Mouse (Mus musculus) lung, postnatal 25 days (tissue): ENCODE measurements around the gene Dgkh.

Experiments
- DNase-seq: peaks from one replicate; pipeline ENCODE4 v3.0.0; 2022; ENCODE audit warnings: low spot score

Dgkh gene

GRCm38 (mm10) chr14:78674606-78675005 lies 58.0 kb downstream of the Dgkh start:
- DNase-seq = no peak

DNA sequence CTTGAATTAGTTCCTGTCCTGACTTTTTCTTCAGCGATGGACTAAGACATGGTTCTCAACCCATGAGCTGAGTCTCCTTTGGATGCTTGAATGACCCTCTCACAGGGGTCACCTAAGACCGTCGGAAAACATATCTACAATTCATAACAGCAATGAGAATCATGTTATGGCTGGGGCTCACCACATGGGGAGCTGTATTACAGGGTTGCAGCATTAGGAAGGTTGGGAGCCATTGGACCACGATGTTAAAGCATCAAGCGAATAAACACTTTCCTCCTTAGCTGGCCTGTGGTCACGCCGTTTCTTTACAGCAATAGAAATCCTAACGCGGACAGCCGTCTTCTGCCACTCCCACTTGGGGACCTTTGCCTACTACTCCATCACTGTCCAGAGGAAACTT lies 62.6 kb downstream of the Dgkh start:
- no peak for DNase-seq

DNA sequence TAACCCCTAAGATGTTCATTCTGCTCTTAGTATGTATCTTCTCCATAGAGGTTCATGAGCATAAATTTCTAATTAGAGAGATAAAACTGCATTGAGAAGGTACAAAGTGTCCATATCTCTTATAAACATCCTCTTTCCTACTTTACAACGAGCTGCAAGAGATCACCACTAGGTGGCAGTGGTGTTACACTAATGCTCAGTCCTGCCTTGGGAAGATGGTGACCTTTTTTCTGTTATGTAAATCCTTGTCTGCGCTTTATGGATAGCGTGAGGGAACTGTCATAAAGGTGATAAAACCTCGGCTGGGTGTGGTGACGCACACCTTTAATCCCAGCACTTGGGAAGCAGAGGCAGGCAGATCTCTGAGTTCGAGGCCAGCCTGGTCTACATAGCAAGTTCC lies 64.3 kb downstream of the Dgkh start:
- DNase-seq = peak; percentile 86

DNA sequence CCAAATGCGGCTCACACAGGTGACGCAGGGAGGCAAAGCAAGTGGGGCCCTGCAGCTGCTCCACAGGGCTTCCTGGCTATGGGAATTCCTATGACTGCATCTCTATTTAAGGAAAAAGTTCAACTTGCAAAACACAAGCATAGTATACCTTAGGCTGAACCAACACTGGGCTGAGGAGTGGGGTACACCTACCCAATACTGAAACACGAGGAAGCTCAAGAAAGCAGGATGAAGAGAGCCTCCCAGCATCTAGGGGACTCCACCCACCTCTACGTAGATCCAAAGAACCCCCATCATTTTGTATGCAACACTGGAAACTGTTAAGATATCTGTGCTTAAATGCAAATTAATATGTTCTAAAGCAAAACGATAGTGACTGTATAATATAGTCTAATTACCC lies 64.8 kb downstream of the Dgkh start:
- no peak for DNase-seq

DNA sequence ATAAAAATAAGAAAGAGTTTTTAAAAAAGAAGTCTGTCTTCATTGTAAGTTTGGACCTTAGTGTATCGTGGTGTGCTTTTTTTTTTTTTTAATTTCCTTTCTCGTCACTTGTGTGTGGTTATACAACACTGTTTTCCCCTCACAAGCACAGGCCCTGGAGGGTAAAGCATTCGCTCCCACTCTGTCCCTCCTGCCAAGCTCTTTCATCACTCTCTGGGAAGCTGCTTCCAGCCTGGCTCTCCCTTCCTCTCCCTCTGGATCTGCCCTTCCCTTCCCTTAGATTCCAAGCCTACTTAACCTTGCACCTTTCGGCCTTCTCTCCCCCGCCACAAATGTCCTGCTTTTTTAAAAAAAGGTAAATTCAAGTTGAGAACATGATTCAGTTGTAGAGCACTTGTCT lies 69.9 kb downstream of the Dgkh start:
- DNase-seq = peak; percentile 41

- no peak for DNase-seq
These were observed 71.1 kb downstream of the Dgkh start for GRCm38 (mm10) chr14:78661462-78661861.

DNA sequence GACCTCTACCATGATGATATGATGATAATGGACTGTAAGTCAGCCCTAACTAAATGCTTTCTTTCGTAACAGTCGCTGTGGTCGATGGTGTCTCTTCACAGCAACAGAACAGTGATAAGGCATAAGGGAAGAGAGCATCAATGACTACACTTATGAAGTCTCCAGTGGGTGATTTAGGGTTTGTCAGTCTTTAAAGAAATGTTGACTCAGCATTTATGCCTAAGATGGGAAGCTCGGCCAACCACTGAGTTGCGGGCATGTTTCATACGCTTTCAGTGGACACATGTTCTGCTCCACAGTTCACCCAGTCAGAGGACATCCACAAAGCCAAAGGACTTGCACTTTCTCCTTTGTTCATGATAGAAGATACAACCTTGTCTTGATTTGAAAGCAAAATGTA lies 73.9 kb downstream of the Dgkh start:
- no peak for DNase-seq

DNA sequence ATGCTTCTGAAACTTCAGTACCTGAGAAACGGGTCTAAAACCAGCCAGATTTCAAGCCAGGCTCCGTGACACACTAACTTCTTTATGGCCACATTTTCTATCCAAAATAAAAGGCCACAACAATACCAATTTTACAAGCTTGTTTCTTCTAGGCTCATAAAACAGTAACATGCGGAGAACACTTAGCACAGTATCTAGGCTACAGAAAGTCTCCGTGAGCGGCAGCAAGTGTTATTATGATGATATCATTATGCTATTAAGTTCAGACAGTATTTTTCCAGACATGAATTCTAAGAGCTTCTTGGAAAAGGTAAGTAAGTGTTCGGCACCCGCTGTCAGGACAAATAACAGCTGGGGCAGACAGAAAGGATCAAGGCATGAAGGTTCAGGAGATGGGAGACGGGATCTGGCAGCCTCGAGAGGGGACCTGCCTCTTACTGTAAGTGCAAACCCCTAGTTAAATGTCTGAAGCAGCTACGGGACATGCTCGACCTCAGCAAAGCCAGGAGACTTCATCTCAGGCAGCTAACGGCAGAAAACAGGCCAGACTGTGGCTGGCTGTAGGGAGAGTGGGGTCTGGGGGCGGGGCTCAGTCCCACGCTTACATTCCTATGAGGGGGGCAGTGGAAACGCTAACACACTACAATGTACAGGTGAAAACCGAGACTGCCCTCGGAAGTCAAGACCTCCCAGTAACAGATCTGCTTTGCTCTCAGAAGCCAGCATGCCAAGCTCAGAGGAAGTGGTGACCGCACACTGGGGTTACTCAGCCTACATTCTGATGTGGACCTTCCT lies 75.5 kb downstream of the Dgkh start:
- DNase-seq = no peak

GRCm38 (mm10) chr14:78654939-78655556 lies 77.5 kb downstream of the Dgkh start:
- DNase-seq = no peak

DNA sequence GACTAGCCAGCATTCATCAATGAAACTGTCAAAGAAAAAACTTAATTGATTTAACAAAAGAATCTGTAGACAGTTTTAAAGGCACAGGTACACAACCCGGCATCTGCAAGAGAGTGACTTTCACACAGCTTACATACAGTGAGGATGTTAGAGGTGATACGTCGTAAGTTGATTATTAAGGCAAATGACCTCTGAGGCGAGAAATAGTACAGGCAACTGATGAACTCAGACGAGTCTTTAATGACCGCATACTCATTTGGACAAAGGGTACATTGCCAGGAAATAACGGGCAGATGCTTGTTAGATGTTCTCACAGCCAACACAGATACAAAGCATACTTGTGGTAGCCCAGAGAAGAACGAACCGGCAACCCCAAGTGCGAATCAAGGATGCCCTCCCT lies 78.4 kb downstream of the Dgkh start:
- DNase-seq = no peak

DNA sequence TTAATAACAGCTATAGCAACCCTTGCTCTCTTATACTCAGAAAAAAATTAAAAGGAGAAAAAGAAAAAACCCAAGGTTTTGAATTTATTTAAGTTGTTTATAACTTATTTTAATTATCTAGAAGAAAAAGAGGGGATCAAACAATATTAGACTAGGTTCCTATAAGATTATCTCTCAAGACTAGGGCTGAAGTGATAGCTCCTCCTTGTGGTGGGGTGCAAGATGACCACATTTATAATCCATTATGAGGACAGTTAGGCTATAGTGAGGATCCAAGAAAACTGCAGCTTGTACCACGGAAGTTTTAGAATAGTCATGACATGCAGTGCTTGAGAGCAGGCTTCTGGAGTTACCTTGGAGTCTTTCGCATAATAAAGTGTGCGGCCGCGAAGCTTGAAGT lies 79.2 kb downstream of the Dgkh start:
- no peak for DNase-seq

- DNase-seq = no peak
These were observed 80.9 kb downstream of the Dgkh start for GRCm38 (mm10) chr14:78651696-78652095.

DNA sequence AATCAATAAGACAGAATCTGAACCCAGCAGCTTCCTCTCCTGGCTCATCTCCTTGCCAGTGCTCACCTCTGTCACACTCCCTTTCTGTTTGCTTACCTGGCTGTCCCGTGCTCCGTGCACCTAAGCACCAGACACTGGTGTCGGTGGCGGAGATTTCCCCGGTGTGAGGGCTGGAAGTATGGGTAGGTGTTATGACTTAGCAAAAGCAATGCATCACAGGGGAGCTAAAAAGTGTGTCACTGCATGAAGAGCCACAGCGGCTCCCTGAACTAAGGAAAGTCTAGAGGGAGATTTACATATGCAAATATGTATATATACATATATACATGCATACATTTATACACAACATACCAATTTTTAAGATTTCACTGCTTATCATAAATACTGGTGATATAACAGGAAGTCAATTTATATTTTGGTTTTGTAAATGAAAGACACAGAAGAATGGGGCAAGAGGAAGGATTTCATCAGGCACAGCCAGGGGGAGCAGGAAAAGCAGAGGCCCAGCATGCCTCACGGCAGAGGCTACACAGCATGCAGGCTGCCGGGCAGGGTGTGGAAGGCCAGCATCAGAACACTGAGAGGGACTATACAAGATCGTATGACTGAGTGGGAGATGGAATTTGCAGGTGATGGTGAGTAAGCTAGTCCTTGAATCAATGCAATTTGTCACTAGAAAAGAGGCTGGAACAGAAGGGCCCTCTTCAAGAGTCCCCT lies 82.0 kb downstream of the Dgkh start:
- DNase-seq = no peak

- no peak for DNase-seq
These were observed 82.9 kb downstream of the Dgkh start for GRCm38 (mm10) chr14:78649525-78650274.

DNA sequence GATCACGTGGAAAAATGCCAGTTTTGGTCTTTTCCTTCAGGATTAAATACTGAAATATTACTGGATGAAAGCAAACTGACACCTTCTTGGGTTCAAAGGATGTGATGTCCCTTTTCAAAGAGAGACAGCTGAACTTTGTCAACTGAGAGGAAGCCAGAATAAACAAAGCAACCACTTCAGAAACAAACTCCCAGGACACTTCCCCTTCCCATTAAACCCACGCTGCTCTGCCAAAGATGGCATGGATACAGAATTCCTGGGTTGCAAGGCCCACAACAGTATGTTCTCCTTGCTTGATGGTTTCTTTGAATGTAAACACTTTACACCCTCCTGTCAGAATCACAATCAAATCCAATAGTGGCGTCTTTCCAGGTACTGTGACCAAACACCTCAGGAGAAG lies 87.0 kb downstream of the Dgkh start:
- peak; percentile 65 for DNase-seq

GRCm38 (mm10) chr14:78641314-78641713 lies 91.3 kb downstream of the Dgkh start:
- peak; percentile 13 for DNase-seq

GRCm38 (mm10) chr14:78639691-78640090 lies 92.9 kb downstream of the Dgkh start:
- DNase-seq = no peak

- no peak for DNase-seq
These were observed 96.8 kb downstream of the Dgkh start for GRCm38 (mm10) chr14:78635612-78636400.

- no peak for DNase-seq
These were observed 99.8 kb downstream of the Dgkh start for GRCm38 (mm10) chr14:78632747-78633146.

DNA sequence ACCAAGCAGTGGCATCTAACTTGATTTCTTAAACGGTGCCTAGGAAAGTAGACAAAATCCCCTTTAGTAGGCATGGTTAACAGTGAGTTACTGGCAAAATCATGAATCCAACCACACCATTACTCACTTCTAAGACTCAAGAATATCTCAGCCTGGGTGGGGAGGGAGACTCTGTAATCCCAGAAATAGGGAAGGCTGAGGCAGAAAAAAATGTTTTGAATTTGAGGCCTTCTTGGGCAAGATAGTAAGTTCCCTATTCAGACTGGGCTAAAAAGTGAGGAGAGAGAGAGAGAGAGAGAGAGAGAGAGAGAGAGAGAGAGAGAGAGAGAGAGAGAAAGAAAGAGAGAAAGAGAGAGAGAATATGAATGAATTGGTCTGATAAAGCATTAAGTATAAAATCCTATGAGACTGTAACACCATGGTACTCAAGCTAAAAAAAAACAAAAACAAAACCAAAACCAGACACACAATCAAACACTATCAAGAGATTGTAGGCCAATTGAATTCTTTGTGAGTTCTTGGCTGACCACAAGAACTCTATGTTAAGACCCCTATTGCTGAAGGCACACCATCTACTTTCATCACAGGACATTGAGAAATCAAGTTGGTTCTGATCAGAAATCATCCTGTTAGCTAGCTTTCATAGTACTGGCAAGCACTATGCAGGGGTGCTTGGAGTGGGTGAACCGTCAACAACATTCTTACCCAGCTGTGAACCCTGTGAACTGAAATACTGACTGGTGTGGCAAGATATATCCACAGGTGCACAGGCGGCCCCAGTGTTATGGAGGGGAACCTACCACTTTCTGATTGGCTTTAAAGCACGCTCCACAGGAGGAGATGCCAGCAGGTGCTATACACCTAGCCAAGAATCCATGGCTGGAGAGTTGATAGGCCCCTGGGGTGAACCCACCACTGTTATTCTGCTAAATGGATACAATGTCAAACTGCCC lies 101.4 kb downstream of the Dgkh start:
- no peak for DNase-seq
